11 mouse cellular contexts compared by ENCODE assay signal in genomic region chr2:72170546-72170945, GRCm38 (mm10).
A peak's percentile ranks its signal among the peaks of the same experiment; 100 is the strongest.
DNase-seq lines count a peak whose midpoint lies in the region; ATAC-seq and TF ChIP-seq lines count a peak whose summit lies in the region.
"Had no signal": no experiment of that assay in that cellular context is flagged by ENCODE, and none has a peak within 500 bp of the region (broad histone marks: within the 10 kb centered on the region; RNA-seq: fewer than 3 reads in every experiment).

No protein-coding gene starts in this region.

- ATAC-seq in liver, embryonic 13.5 days (ENCODE audit: low read depth): no peak
- ATAC-seq in forebrain, embryonic 14.5 days: no peak
- ATAC-seq: hindbrain, postnatal 0 days had no signal

- no peaks in the 10 kb centered on the region for H3K36me3 ChIP-seq in heart, adult 2 months (ENCODE audit: control insufficient read depth, insufficient read depth, low read length)
- no peaks in the 10 kb centered on the region for H3K36me3 ChIP-seq in liver, embryonic 13.5 days
- no peaks in the 10 kb centered on the region for H3K36me3 ChIP-seq in forebrain, embryonic 14.5 days (ENCODE audit: control insufficient read depth, insufficient read depth, low read length)
- H3K36me3 ChIP-seq: embryonic facial prominence, embryonic 13.5 days had no signal

- no peaks in the 10 kb centered on the region for H3K9me3 ChIP-seq in liver, embryonic 13.5 days (replicated peaks)
- H3K9me3 ChIP-seq in forebrain, embryonic 14.5 days (replicated peaks; ENCODE audit: control insufficient read depth, low read length): no peaks in the 10 kb centered on the region
- H3K9me3 ChIP-seq: embryonic facial prominence, embryonic 13.5 days had no signal

- peak; percentile 18 to 22 for DNase-seq in heart, postnatal 10 days
- no peak for DNase-seq in heart, adult 2 months
- DNase-seq in liver, embryonic 13.5 days: peak; percentile 20
- peak; percentile 46 to 53 for DNase-seq in monocyte, adult 2 months (ENCODE audit: low read depth in 1 of 2, low spot score in 2 of 2)
- peak; percentile 84 for DNase-seq in thymus, postnatal 25 days
- DNase-seq in forebrain, embryonic 14.5 days (ENCODE audit: low spot score): no peak
- no peak for DNase-seq in cerebellum, adult 11-12 months
- DNase-seq in right cerebral cortex, adult 2 months (ENCODE audit: low spot score in 2 of 2): no peak
- DNase-seq: gastrocnemius, adult 2 months had no signal

- no peak for TF ChIP-seq POLR2A in heart, adult 2 months (IDR thresholded peaks at IDR 0.05; ENCODE audit: insufficient read depth, low read depth, low read length)

- no peak overlapping the region for H3K27ac ChIP-seq in heart, adult 2 months
- no peak overlapping the region for H3K27ac ChIP-seq in liver, embryonic 13.5 days
- no peak overlapping the region for H3K27ac ChIP-seq in forebrain, embryonic 14.5 days (ENCODE audit: low read depth, low read length)
- H3K27ac ChIP-seq: embryonic facial prominence, embryonic 13.5 days; gastrocnemius, adult 2 months; hindbrain, postnatal 0 days had no signal

- TF ChIP-seq EP300 in heart, adult 2 months (IDR thresholded peaks at IDR 0.05; ENCODE audit: insufficient read depth, low read depth, low read length): no peak

- 76% methylated on average over 8 of the region's 8 CpGs for WGBS in heart, adult 2 months
- 30% methylated on average over 8 of the region's 8 CpGs for WGBS in liver, embryonic 13.5 days (ENCODE audit: insufficient replicate concordance)
- WGBS in forebrain, embryonic 14.5 days: 89% methylated on average over 8 of the region's 8 CpGs

- H3K4me2 ChIP-seq in liver, embryonic 13.5 days: no peak overlapping the region
- H3K4me2 ChIP-seq in forebrain, embryonic 14.5 days (ENCODE audit: low read length): no peak overlapping the region
- H3K4me2 ChIP-seq: embryonic facial prominence, embryonic 13.5 days had no signal

- H3K4me1 ChIP-seq in heart, adult 2 months (ENCODE audit: control insufficient read depth, insufficient read depth, low read length): peaks cover 4% of the 10 kb centered on the region
- H3K4me1 ChIP-seq in liver, embryonic 13.5 days (replicated peaks): peaks cover 39% of the 10 kb centered on the region
- no peaks in the 10 kb centered on the region for H3K4me1 ChIP-seq in forebrain, embryonic 14.5 days (ENCODE audit: control insufficient read depth, insufficient read depth, low read length)

- no peak overlapping the region for H3K9ac ChIP-seq in heart, adult 2 months (ENCODE audit: low read depth, low read length)
- H3K9ac ChIP-seq in liver, embryonic 13.5 days: no peak overlapping the region
- H3K9ac ChIP-seq in forebrain, embryonic 14.5 days (ENCODE audit: low read length): no peak overlapping the region
- H3K9ac ChIP-seq: embryonic facial prominence, embryonic 13.5 days had no signal

- intact Hi-C loops in heart, postnatal 10 days (cut with DNase I): no loop called here
- intact Hi-C loops in heart, adult 2 months (cut with DNase I): no loop called here

- H3K79me2 ChIP-seq in heart, adult 2 months (replicated peaks; ENCODE audit: control insufficient read depth, insufficient read depth, low read length): no peaks in the 10 kb centered on the region

- no peaks in the 10 kb centered on the region for H3K27me3 ChIP-seq in heart, adult 2 months (ENCODE audit: control insufficient read depth, insufficient read depth, low read length)
- no peaks in the 10 kb centered on the region for H3K27me3 ChIP-seq in liver, embryonic 13.5 days
- H3K27me3 ChIP-seq in forebrain, embryonic 14.5 days (replicated peaks; ENCODE audit: control insufficient read depth, insufficient read depth, low read length): no peaks in the 10 kb centered on the region
- H3K27me3 ChIP-seq: embryonic facial prominence, embryonic 13.5 days had no signal

- H3K4me3 ChIP-seq in heart, adult 2 months: no peak overlapping the region
- no peak overlapping the region for H3K4me3 ChIP-seq in liver, embryonic 13.5 days (replicated peaks)
- H3K4me3 ChIP-seq in forebrain, embryonic 14.5 days (ENCODE audit: low read depth, low read length): no peak overlapping the region
- H3K4me3 ChIP-seq: embryonic facial prominence, embryonic 13.5 days; gastrocnemius, adult 2 months had no signal

- TF ChIP-seq CTCF in heart, adult 2 months (IDR thresholded peaks at IDR 0.05): no peak

Comparison
In these comparisons a context has a peak if more than half of its experiments do, and no peak if none do; other contexts are left out.
1. DNase-seq: peak in heart, postnatal 10 days (2 of 2), liver, embryonic 13.5 days (single experiment), monocyte, adult 2 months (2 of 2) and thymus, postnatal 25 days (single experiment); none in heart, adult 2 months (0 of 2), forebrain, embryonic 14.5 days (single experiment), cerebellum, adult 11-12 months (single experiment) and right cerebral cortex, adult 2 months (0 of 2).